Mouse (Mus musculus): Measurements from ENCODE around the gene Sdr9c7. TPM values are rescaled to one million over a fixed set of nuclear protein-coding genes. Genes with fewer than 3 reads are reported as not detected.
"Not testable (repeated sequence)": the region's sequence is repeated elsewhere in the genome, so short reads cannot be mapped to it uniquely, and the experiment has no call there.

Sdr9c7 gene
- polyA plus RNA-seq, 1 experiment from 2014 or later, result not detected

GRCm38 (mm10) chr10:127915578-127915977 lies 17.3 kb downstream of the Sdr9c7 start:
- Histone ChIP-seq H3K4me2 (no peak overlapping the region), H3K4me1 (no peaks in the 10 kb centered on the region), H3K27ac (replicated peaks) (no peak overlapping the region), H3K9ac (replicated peaks) (no peak overlapping the region), H3K36me3 (no peaks in the 10 kb centered on the region), H3K9me3 (replicated peaks) (no peaks in the 10 kb centered on the region), H3K27me3 (replicated peaks) (no peaks in the 10 kb centered on the region), H3K4me3 (replicated peaks) (no peak overlapping the region)
- WGBS, result 93% methylated on average over 1 of the region's 1 CpGs
- ATAC-seq (ENCODE audit: low FRiP score), result no peak

GRCm38 (mm10) chr10:127917183-127917582 lies 18.9 kb downstream of the Sdr9c7 start:
- ATAC-seq (ENCODE audit: low FRiP score); H3K4me2 ChIP-seq; H3K9ac ChIP-seq (replicated peaks); H3K4me3 ChIP-seq (replicated peaks); H3K27me3 ChIP-seq (replicated peaks); H3K27ac ChIP-seq (replicated peaks); H3K9me3 ChIP-seq (replicated peaks); H3K4me1 ChIP-seq; H3K36me3 ChIP-seq: not testable (repeated sequence)
- 68% methylated on average over 3 of the region's 3 CpGs for WGBS

GRCm38 (mm10) chr10:127917651-127918050 lies 19.3 kb downstream of the Sdr9c7 start:
- Histone ChIP-seq H3K27ac (replicated peaks) (no peak overlapping the region), H3K9me3 (replicated peaks) (no peaks in the 10 kb centered on the region), H3K36me3 (no peaks in the 10 kb centered on the region), H3K9ac (replicated peaks) (no peak overlapping the region), H3K4me1 (no peaks in the 10 kb centered on the region), H3K27me3 (replicated peaks) (no peaks in the 10 kb centered on the region), H3K4me3 (replicated peaks) (no peak overlapping the region), H3K4me2 (no peak overlapping the region)
- ATAC-seq (ENCODE audit: low FRiP score), result no peak
- 93% methylated on average over 5 of the region's 5 CpGs for WGBS

- no peaks in the 10 kb centered on the region for H3K9me3 ChIP-seq (replicated peaks)
- ATAC-seq (ENCODE audit: low FRiP score), result no peak
- no peaks in the 10 kb centered on the region for H3K36me3 ChIP-seq
- 94% methylated on average over 1 of the region's 1 CpGs for WGBS
- no peaks in the 10 kb centered on the region for H3K4me1 ChIP-seq
- H3K4me3 ChIP-seq (replicated peaks), result no peak overlapping the region
- no peak overlapping the region for H3K9ac ChIP-seq (replicated peaks)
- no peak overlapping the region for H3K27ac ChIP-seq (replicated peaks)
- no peaks in the 10 kb centered on the region for H3K27me3 ChIP-seq (replicated peaks)
- H3K4me2 ChIP-seq, result no peak overlapping the region
These were observed 23.9 kb downstream of the Sdr9c7 start for GRCm38 (mm10) chr10:127922241-127922640.

GRCm38 (mm10) chr10:127923024-127923423 lies 24.7 kb downstream of the Sdr9c7 start:
- Histone ChIP-seq H3K36me3 (no peaks in the 10 kb centered on the region), H3K27me3 (replicated peaks) (no peaks in the 10 kb centered on the region), H3K27ac (replicated peaks) (no peak overlapping the region), H3K4me1 (no peaks in the 10 kb centered on the region), H3K4me2 (no peak overlapping the region), H3K9ac (replicated peaks) (no peak overlapping the region), H3K4me3 (replicated peaks) (no peak overlapping the region), H3K9me3 (replicated peaks) (no peaks in the 10 kb centered on the region)
- WGBS, result 90% methylated on average over 8 of the region's 8 CpGs
- no peak for ATAC-seq (ENCODE audit: low FRiP score)

GRCm38 (mm10) chr10:127924597-127925378 lies 26.5 kb downstream of the Sdr9c7 start:
- Histone ChIP-seq H3K4me3 (replicated peaks) (no peak overlapping the region), H3K36me3 (no peaks in the 10 kb centered on the region), H3K9ac (replicated peaks) (no peak overlapping the region), H3K27me3 (replicated peaks) (no peaks in the 10 kb centered on the region), H3K4me2 (no peak overlapping the region), H3K27ac (replicated peaks) (no peak overlapping the region), H3K4me1 (no peaks in the 10 kb centered on the region), H3K9me3 (replicated peaks) (no peaks in the 10 kb centered on the region)
- WGBS, result 70% methylated on average over 7 of the region's 7 CpGs
- no peak for ATAC-seq (ENCODE audit: low FRiP score)

- no peaks in the 10 kb centered on the region for H3K36me3 ChIP-seq
- no peak for ATAC-seq (ENCODE audit: low FRiP score)
- no peaks in the 10 kb centered on the region for H3K4me1 ChIP-seq
- no peak overlapping the region for H3K27ac ChIP-seq (replicated peaks)
- H3K27me3 ChIP-seq (replicated peaks), result no peaks in the 10 kb centered on the region
- no peak overlapping the region for H3K9ac ChIP-seq (replicated peaks)
- H3K4me3 ChIP-seq (replicated peaks), result no peak overlapping the region
- WGBS, result 57% methylated on average over 2 of the region's 2 CpGs
- no peaks in the 10 kb centered on the region for H3K9me3 ChIP-seq (replicated peaks)
- H3K4me2 ChIP-seq, result no peak overlapping the region
These were observed 29.4 kb downstream of the Sdr9c7 start for GRCm38 (mm10) chr10:127927737-127928136.

GRCm38 (mm10) chr10:127932290-127932926 lies 34.1 kb downstream of the Sdr9c7 start:
- H3K4me1 ChIP-seq, result 0 out of 2 replicates have a peak, but pooled peaks cover 4% of the 10 kb centered on the region
- H3K9ac ChIP-seq (replicated peaks), result no peak overlapping the region
- H3K27ac ChIP-seq (replicated peaks), result no peak overlapping the region
- no peak for ATAC-seq (ENCODE audit: low FRiP score)
- H3K9me3 ChIP-seq (replicated peaks), result no peaks in the 10 kb centered on the region
- H3K36me3 ChIP-seq, result no peaks in the 10 kb centered on the region
- no peak overlapping the region for H3K4me3 ChIP-seq (replicated peaks)
- WGBS, result 70% methylated on average over 8 of the region's 8 CpGs
- no peaks in the 10 kb centered on the region for H3K27me3 ChIP-seq (replicated peaks)
- no peak overlapping the region for H3K4me2 ChIP-seq

GRCm38 (mm10) chr10:127936271-127936670 lies 38.0 kb downstream of the Sdr9c7 start:
- Histone ChIP-seq H3K4me1 (0 out of 2 replicates have a peak, but pooled peaks cover 4% of the 10 kb centered on the region), H3K9ac (replicated peaks) (no peak overlapping the region), H3K27ac (replicated peaks) (no peak overlapping the region), H3K4me2 (no peak overlapping the region), H3K36me3 (no peaks in the 10 kb centered on the region), H3K27me3 (replicated peaks) (no peaks in the 10 kb centered on the region), H3K4me3 (replicated peaks) (no peak overlapping the region), H3K9me3 (replicated peaks) (no peaks in the 10 kb centered on the region)
- ATAC-seq (ENCODE audit: low FRiP score), result no peak
- 73% methylated on average over 8 of the region's 8 CpGs for WGBS

- Histone ChIP-seq H3K9ac (replicated peaks) (no peak overlapping the region), H3K27ac (replicated peaks) (no peak overlapping the region), H3K27me3 (replicated peaks) (no peaks in the 10 kb centered on the region), H3K4me3 (replicated peaks) (no peak overlapping the region), H3K9me3 (replicated peaks) (no peaks in the 10 kb centered on the region), H3K36me3 (no peaks in the 10 kb centered on the region), H3K4me1 (0 out of 2 replicates have a peak, but pooled peaks cover 4% of the 10 kb centered on the region), H3K4me2 (no peak overlapping the region)
- WGBS, result 88% methylated on average over 19 of the region's 19 CpGs
- ATAC-seq (ENCODE audit: low FRiP score), result no peak
These were observed 38.6 kb downstream of the Sdr9c7 start for GRCm38 (mm10) chr10:127936747-127937409.

GRCm38 (mm10) chr10:127937428-127938010 lies 39.2 kb downstream of the Sdr9c7 start:
- Histone ChIP-seq H3K9ac (replicated peaks) (no peak overlapping the region), H3K9me3 (replicated peaks) (no peaks in the 10 kb centered on the region), H3K27me3 (replicated peaks) (no peaks in the 10 kb centered on the region), H3K4me2 (no peak overlapping the region), H3K36me3 (no peaks in the 10 kb centered on the region), H3K27ac (replicated peaks) (no peak overlapping the region), H3K4me3 (replicated peaks) (no peak overlapping the region), H3K4me1 (0 out of 2 replicates have a peak, but pooled peaks cover 4% of the 10 kb centered on the region)
- ATAC-seq (ENCODE audit: low FRiP score), result no peak
- WGBS, result 7% methylated on average over 2 of the region's 2 CpGs

All from neural tube, embryonic 15.5 days (tissue).